Mouse (Mus musculus) megakaryocyte progenitor cell, adult 5-6 weeks (primary cell): ENCODE results near the gene Rcor1. TPM values are rescaled to one million over a fixed set of nuclear protein-coding genes. Genes with fewer than 3 reads are reported as not detected.

ENCODE experiments used
- ATAC-seq: replicated peaks from 2 replicates; pipeline ENCODE4 v1.8.0; 2016; ENCODE audit warnings: mild to moderate bottlenecking, moderate TSS enrichment, inconsistent platforms; ENCODE audit not compliant: poor library complexity
- total RNA-seq, 2 experiments: library from RNA; stranded (forward) in 1 of 2; stranded (reverse) in 1 of 2; fragments of 157-497, 149-512 nt in 1 of 2; fragments of 200-1000 nt in 1 of 2; gene quantifications; 2 replicates each; pipeline versions ENCODE4 v1.2.3 to v1.2.4; 2015 to 2017

Rcor1 gene
- total RNA-seq, 2 experiments from 2014 or later: 41.1 to 59.9 TPM

- ATAC-seq: no peak
These were observed 85.6 kb downstream of the Rcor1 start for GRCm38 (mm10) chr12:111124601-111125260.

GRCm38 (mm10) chr12:111125666-111126065 is 86.5 kb downstream of the Rcor1 start:
- ATAC-seq: no peak

DNA sequence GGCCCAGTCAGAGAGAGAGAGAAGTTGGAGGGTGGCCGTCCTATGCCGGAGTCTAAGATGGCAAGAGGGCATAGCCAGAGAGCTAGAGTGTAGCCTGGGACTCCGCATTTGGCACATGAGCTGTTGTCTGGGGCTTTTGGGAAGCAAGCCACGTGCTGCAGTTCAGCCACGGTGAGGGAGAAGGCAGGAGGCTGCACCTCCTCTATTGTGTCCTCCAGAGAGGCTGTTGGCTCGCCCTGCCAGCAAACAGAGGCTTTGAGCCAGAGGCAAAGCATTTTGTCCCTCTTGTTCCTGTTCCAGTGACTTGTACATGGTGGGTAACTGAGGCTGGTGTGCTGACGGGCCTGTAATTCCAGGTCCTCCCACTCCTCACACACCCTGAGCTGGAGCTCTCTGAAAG is 95.0 kb downstream of the Rcor1 start:
- ATAC-seq: no peak

DNA sequence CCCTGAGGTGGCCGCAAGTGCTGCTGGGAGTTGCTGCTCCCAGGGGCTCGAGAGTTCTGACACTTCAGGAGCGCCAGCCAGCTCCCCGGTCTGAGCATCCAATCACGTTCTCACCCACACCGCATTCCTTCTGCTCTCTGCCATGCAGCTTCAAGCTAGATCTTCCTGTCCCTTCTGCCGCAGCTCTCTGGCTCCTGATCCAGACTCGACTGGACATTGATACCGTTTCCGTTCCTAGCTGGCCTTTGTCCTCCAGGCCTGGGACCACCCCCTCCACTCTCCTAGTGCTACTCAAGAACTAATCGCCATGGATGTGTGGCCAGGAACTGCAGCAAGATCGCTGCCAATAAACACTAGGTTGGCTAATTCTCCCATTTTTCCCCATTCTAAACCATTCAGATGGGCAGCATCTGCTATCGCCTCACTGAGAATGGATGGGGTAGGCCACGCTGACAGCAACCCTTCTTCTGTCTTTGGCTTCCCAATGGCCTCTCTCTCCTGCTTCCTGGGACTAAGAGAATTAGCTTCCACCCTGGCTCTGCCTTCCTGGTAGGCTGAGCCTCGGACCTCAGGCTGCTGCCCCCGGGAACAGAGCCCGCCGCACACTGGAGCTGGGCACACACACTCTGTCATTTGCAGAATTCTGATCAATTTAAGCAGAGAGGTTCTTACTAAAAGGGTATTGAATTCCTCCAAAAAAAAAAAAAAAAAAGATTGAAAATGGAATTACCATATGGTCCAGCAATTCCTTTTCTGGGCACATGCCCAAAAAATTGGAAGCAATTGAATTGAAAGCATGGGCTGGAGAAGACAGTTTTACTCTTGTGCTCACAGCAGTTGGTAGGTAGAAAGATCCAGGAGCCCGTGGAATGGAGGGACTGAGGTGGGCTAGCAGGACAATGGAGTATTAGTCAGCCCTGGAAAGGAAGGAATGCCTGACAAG is 95.9 kb downstream of the Rcor1 start:
- no peak for ATAC-seq

- ATAC-seq: no peak
These were observed 96.8 kb downstream of the Rcor1 start for GRCm38 (mm10) chr12:111135953-111136352.

- peak; percentile 87 for ATAC-seq
These were observed 97.9 kb downstream of the Rcor1 start for GRCm38 (mm10) chr12:111137079-111137478.

GRCm38 (mm10) chr12:111143005-111143508 is 103.9 kb downstream of the Rcor1 start:
- ATAC-seq: 0 out of 2 replicates have a peak, but pooled peaks have one; percentile 57

DNA sequence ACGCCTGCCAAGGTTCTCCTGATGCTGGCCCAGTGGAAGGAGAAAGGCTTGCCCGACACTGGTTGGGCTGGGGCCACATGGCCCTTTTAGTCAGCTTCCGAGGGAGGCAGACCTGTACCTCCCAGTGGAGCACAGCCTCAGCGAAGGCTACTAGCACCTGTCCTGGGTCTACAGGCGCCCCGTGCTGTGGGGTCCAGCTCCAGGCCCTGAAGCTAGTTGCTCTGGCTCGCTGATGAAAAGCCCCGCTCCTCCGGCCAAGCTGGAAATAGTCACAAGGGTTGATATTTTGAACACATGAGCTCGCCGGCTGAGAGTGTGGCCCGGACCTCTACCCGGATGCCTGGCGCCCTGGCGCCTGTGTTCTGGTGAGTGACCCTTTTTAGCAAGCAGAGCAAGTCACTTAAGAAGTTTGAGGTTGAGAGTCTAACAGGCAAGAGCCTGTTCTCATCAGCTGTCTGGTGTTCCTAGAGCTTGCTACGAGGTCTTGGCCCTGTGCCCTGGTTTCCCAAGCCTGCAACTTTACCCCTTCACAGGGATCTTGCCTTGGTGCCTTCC is 104.4 kb downstream of the Rcor1 start:
- no peak for ATAC-seq

- ATAC-seq: no peak
These were observed 105.4 kb downstream of the Rcor1 start for GRCm38 (mm10) chr12:111144598-111144997.

DNA sequence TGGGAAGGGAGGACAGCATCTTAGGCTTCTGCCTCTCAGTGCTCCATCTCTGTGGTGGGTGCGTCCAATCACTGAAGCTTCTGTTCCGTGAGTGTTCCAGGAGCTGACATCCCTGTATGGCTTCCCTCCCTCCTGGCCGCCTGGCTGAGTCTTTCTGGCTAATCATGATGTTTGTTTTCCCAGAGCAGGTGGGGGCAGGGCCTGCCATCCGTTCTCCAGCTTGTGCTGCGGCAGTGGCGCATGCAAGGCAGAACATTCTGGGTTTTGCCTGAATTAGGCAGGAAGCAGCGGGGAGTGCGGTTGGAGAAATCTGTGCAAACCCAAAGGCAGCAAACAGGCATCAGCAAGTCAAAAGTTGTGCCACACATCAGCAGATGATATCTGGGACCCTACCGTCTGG is 106.1 kb downstream of the Rcor1 start:
- ATAC-seq: no peak

- peak; percentile 51 for ATAC-seq
These were observed 110.5 kb downstream of the Rcor1 start for GRCm38 (mm10) chr12:111149495-111150235.

DNA sequence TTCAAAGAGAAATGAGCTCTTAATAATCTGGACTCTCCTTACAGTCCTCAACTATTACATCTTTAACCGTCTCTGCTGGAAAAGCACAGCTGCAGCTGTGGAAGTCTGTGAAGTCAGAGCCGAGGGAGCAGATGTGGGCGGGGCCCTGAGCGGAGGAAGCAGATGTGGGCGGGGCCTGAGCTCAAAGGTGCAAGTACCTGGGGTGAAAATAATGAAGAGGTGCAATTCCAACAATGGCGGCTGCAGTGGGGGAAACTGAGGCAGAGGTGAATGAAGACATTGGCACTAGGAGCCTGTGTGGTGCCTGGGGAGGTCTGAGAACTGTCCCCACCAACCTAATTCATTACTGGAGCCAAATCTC is 111.1 kb downstream of the Rcor1 start:
- ATAC-seq: no peak; the same call in 1 of the 2 replicates

DNA sequence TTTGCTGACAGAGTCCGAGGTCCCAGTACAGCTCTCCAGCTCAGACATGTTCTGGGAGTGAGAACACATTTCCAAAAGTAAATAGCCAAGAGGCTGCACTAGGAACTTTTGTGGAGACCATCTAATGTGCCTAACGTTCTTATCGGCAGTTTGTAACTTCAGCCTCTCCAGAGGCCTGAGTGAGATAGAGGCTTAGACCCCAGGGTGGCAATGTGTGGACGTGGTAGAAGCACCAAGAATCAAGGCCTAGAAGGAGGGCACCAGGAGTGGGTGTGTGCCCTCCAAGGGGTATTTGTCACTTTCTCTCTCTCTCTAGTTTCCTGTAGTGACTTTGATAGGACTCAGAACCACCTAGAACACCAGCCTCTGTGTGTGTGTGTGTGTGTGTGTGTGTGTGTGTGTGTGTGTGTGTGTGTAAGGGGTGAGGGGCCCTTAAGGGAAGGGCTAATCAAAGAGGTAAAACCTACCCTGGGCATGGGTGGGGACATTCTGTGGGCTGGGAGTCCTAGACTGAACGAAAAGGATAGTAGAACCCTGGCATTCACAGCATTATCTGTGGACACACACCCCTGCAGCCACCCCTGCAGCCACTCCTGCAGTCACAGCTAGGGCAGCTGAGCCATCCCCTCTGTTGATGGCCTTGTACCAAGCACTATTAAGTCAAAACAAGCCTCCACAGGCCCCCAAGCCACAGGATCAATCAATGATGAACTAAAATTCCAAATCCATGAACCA is 112.4 kb downstream of the Rcor1 start:
- peak; percentile 33 for ATAC-seq

DNA sequence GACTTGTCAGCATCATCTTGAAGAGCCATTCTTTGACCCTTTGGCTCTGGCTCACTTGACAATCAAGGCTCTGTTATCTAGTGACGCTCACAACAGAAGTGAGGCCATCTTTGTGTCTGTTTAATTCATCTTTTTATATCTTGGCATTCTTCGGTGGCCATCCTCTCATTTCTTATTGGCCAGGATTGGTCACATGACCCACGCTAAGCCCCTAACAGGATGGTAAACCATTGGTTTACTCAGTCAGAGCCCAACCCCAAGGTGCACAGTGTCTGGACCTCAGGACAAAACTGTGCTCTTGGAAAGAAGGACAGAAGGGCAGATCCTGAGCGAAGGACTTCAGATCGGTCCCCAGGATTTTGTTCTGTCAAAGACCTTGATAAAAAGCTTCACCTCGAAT is 113.4 kb downstream of the Rcor1 start:
- no peak for ATAC-seq

DNA sequence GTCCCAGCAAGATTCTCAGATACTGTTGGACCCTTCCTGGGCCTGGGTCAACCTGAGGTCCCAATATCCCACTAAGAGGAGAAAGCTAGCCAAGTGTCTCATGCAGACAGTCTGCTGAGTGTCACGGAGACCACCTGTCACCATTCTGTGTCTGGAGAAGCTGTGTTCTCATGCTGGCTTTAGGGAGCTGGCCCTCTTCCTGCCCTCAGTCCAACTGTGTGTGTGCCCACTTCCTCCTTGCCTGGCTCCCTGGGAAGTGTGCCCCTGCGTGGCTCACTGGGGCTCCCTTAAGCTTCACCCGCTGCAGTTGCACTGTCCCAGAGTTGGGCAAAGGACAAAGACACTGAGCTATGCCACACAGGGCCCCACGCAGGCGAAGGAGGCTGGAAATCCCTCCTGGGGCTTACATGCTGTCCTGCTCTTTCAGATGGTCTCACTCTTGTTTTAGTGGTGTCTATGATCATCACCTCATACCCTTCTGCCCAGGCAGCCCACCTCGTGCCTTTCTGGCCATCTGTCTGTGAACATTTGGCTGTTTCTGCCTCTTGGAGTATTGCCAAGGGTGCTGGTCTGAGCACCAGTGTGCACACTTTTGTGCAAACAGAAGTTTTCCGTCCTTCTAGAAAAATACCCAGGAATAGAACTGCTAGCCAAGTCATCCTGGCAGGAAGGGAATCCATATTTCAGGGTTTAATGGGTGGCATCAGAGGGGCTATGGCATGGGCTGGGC is 114.0 kb downstream of the Rcor1 start:
- peak; percentile 61 for ATAC-seq

GRCm38 (mm10) chr12:111153946-111154345 is 114.8 kb downstream of the Rcor1 start:
- ATAC-seq: no peak

DNA sequence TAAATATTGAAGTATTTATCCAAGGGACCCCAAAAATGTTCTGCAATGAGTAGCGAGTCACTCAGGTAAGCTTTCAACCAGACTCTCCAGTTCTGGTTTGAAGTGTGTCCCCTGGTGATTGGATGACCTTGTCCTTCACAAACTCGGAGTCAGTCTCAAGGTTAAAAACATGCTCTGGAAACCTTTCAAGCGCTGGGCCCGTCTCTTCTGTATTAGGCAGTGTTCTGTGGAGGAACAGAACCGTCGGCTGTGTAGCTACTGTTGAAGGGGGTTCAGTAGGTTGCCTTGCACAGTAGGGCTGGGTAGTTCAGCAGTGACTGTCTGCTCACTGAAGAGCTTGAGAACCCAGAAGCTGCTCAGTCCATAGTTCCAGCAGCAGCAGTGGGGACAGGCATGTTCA is 115.5 kb downstream of the Rcor1 start:
- ATAC-seq: no peak

DNA sequence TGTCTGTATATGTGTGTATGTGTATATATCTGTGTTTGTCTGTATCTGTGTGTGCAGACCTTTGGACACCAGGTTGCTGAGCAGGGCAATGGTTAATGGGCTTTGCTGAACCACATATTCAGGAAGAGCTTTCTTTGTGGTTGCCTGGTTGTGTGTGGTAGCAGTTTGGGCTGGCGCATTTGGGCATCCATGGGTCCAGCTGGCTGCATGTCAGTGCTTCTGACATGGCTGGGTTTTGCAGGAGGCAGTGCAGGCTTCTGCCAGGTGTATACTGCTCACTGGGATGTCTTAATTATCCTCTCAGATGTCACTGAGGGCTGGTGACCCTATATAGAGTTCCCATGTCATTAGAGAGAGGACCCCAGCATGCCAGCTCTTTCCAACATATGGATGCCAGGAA is 116.6 kb downstream of the Rcor1 start:
- ATAC-seq: no peak

DNA sequence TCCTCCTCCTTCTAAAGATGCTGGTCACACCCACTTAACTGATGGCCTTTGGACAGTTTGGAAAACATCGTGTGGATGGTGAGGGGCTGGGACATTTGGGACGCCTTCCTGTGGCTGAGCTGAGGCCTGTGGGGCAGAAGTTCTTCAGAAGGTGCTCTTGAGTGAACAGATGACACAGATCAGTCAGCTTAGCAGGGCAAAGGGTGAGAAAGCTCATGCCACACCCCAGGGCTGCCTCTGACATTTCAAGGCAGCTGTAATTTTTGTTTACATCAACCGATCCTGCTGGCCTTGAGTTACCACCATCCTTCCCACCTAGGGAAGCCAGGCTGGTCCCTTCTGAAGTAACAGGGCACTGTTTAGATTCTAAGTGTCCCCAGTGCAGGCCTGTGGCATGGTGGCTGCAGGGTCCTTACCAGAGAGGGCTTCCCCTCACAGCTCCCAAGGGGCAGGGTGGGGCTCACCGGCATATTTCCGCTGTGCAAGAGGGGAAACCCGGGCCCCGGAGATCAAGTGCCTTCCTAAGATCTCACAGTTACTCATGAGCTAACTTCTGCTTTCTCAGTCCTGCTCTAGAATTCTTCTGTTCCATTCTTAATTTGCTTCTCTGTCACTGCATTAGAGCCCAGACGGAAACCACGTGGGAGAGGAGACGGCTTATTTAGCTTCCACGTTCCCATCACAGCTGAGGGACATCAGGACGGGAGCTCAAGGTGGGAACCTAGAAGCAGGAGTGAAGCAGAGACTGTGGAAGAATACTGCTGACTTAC is 120.7 kb downstream of the Rcor1 start:
- ATAC-seq: peak; percentile 69
